Mouse (Mus musculus): ENCODE measurements around the gene Olfr140. TPM values are rescaled to one million over a fixed set of nuclear protein-coding genes. Genes with fewer than 3 reads are reported as not detected.

Gene Olfr140
- polyA plus RNA-seq (2014; fragmentation: Illumina TruSeq; extraction: RNeasy Lipid Tissue Mini Kit (QIAGEN cat#74804); ENCODE audit: low read depth, low replicate concordance): not detected

GRCm38 (mm10) chr2:90063494-90063893 lies at the start of gene Olfr140:
Gene Olfr140 (minus strand): TSS chr2:90063594.

GRCm38 (mm10) chr2:90035037-90035436 lies 28.4 kb downstream of the Olfr140 start, which contains the start of gene Olfr1265:
Gene Olfr1265 (plus strand): TSS chr2:90035337.

DNA sequence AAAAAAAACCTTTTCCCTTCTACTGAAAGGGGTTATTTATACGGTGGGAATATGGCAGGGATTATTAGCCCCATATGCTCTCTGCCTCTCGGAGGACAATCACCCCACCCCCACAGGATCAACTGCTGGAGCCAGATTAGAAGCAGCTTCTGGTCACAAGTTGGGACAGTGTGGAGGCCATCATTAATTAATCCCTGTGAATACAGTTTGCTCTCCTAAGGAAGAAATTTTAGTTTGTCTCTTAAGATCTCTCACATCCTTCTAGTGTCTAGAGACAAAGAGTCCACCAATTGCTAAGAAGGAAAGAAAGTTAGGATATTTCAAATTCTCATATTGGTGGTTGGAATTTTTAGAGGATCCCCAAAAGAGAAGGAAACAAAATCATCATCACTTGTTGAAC lies 37.9 kb downstream of the Olfr140 start, which contains the start of gene Olfr1264:
TSS of gene Olfr1264 (minus strand) at position 101 of the 400 bp plus-strand sequence.

GRCm38 (mm10) chr2:90011831-90012230 lies 51.6 kb downstream of the Olfr140 start, which contains the start of gene Olfr1263:
Gene Olfr1263 (plus strand): TSS chr2:90012131.

DNA sequence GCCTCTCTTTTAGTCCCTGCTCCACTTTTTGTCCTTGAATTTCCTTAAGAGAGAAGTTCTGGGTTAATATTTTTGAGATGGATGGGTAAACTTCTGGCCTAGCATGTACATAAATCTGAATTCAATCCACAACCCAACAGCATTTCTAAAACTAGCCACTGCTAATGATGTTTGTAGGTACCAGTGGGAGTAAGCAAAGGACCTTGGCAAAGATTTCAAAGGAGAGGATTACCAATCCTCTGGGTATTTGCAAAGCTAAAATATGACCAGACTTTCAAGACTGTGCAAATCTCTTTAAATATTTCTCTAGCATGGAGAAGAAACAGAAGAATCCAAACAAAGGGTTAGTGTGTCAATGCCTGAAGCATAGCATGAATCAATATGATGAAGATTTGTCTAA lies 63.5 kb downstream of the Olfr140 start, which contains the start of gene Olfr1262:
TSS of gene Olfr1262 (plus strand) at position 301 of the 400 bp plus-strand sequence.

Other genes with a start within 250 kb of the Olfr140 start
- gene Olfr1256, start 222.0 kb downstream of the Olfr140 start, polyA plus RNA-seq (2014; fragmentation: Illumina TruSeq; extraction: RNeasy Lipid Tissue Mini Kit (QIAGEN cat#74804); ENCODE audit: low read depth, low replicate concordance): not detected
- not detected for gene Olfr48, start 215.4 kb downstream of the Olfr140 start, polyA plus RNA-seq (2014; fragmentation: Illumina TruSeq; extraction: RNeasy Lipid Tissue Mini Kit (QIAGEN cat#74804); ENCODE audit: low read depth, low replicate concordance)
- not detected for gene Olfr1257, start 185.2 kb downstream of the Olfr140 start, polyA plus RNA-seq (2014; fragmentation: Illumina TruSeq; extraction: RNeasy Lipid Tissue Mini Kit (QIAGEN cat#74804); ENCODE audit: low read depth, low replicate concordance)
- not detected for gene Olfr1258, start 136.3 kb downstream of the Olfr140 start, polyA plus RNA-seq (2014; fragmentation: Illumina TruSeq; extraction: RNeasy Lipid Tissue Mini Kit (QIAGEN cat#74804); ENCODE audit: low read depth, low replicate concordance)
- not detected for gene Olfr1259, start 114.9 kb downstream of the Olfr140 start, polyA plus RNA-seq (2014; fragmentation: Illumina TruSeq; extraction: RNeasy Lipid Tissue Mini Kit (QIAGEN cat#74804); ENCODE audit: low read depth, low replicate concordance)
- gene Olfr1260, start 89.3 kb downstream of the Olfr140 start, polyA plus RNA-seq (2014; fragmentation: Illumina TruSeq; extraction: RNeasy Lipid Tissue Mini Kit (QIAGEN cat#74804); ENCODE audit: low read depth, low replicate concordance): not detected
- not detected for gene Olfr1261, start 72.4 kb downstream of the Olfr140 start, polyA plus RNA-seq (2014; fragmentation: Illumina TruSeq; extraction: RNeasy Lipid Tissue Mini Kit (QIAGEN cat#74804); ENCODE audit: low read depth, low replicate concordance)
- gene Olfr1262, start 63.4 kb downstream of the Olfr140 start, polyA plus RNA-seq (2014; fragmentation: Illumina TruSeq; extraction: RNeasy Lipid Tissue Mini Kit (QIAGEN cat#74804); ENCODE audit: low read depth, low replicate concordance): not detected
- not detected for gene Olfr1263, start 51.5 kb downstream of the Olfr140 start, polyA plus RNA-seq (2014; fragmentation: Illumina TruSeq; extraction: RNeasy Lipid Tissue Mini Kit (QIAGEN cat#74804); ENCODE audit: low read depth, low replicate concordance)
- not detected for gene Olfr1264, start 38.0 kb downstream of the Olfr140 start, polyA plus RNA-seq (2014; fragmentation: Illumina TruSeq; extraction: RNeasy Lipid Tissue Mini Kit (QIAGEN cat#74804); ENCODE audit: low read depth, low replicate concordance)
- gene Olfr1265, start 28.3 kb downstream of the Olfr140 start, polyA plus RNA-seq (2014; fragmentation: Illumina TruSeq; extraction: RNeasy Lipid Tissue Mini Kit (QIAGEN cat#74804); ENCODE audit: low read depth, low replicate concordance): not detected
- not detected for gene Olfr1269, start 57.8 kb upstream of the Olfr140 start, polyA plus RNA-seq (2014; fragmentation: Illumina TruSeq; extraction: RNeasy Lipid Tissue Mini Kit (QIAGEN cat#74804); ENCODE audit: low read depth, low replicate concordance)
- not detected for gene Olfr32, start 78.7 kb upstream of the Olfr140 start, polyA plus RNA-seq (2014; fragmentation: Illumina TruSeq; extraction: RNeasy Lipid Tissue Mini Kit (QIAGEN cat#74804); ENCODE audit: low read depth, low replicate concordance)
- not detected for gene Olfr1270, start 89.5 kb upstream of the Olfr140 start, polyA plus RNA-seq (2014; fragmentation: Illumina TruSeq; extraction: RNeasy Lipid Tissue Mini Kit (QIAGEN cat#74804); ENCODE audit: low read depth, low replicate concordance)
- gene Olfr1506, start 160.9 kb upstream of the Olfr140 start, polyA plus RNA-seq (2014; fragmentation: Illumina TruSeq; extraction: RNeasy Lipid Tissue Mini Kit (QIAGEN cat#74804); ENCODE audit: low read depth, low replicate concordance): not detected
- gene Olfr142, start 194.0 kb upstream of the Olfr140 start, polyA plus RNA-seq (2014; fragmentation: Illumina TruSeq; extraction: RNeasy Lipid Tissue Mini Kit (QIAGEN cat#74804); ENCODE audit: low read depth, low replicate concordance): not detected
- gene Olfr1271, start 207.4 kb upstream of the Olfr140 start, polyA plus RNA-seq (2014; fragmentation: Illumina TruSeq; extraction: RNeasy Lipid Tissue Mini Kit (QIAGEN cat#74804); ENCODE audit: low read depth, low replicate concordance): not detected
- gene Olfr1272, start 229.2 kb upstream of the Olfr140 start, polyA plus RNA-seq (2014; fragmentation: Illumina TruSeq; extraction: RNeasy Lipid Tissue Mini Kit (QIAGEN cat#74804); ENCODE audit: low read depth, low replicate concordance): not detected

Measured in adrenal gland, adult 10 weeks (tissue).